Mouse (Mus musculus) Patski (cell line): ENCODE measurements around the gene Adgrb2. TPM values are rescaled to one million over a fixed set of nuclear protein-coding genes. Genes with fewer than 3 reads are reported as not detected.

Experiments
- ATAC-seq: fragments of 100-300 bp; one replicate; pipeline ENCODE4 v1.8.0; 2021
- CTCF ChIA-PET: fragments of 350-600 bp; sonication (Branson Sonifier 250); formaldehyde crosslinking; loops from one replicate; lab custom pipeline; 2022; ENCODE audit warnings: inconsistent platforms; lab: Charles Lee
- POLR2A ChIA-PET: fragments of 350-600 bp; sonication (Branson Sonifier 250); formaldehyde crosslinking; loops from one replicate; lab custom pipeline; 2022; ENCODE audit warnings: antibody characterized with exemption, inconsistent platforms; lab: Charles Lee
- DNase-seq: peaks from one replicate; pipeline ENCODE4 v3.0.0-alpha.2; 2011; ENCODE audit warnings: low read depth, low spot score
- H3K27me3 ChIP-seq: fragments of 371-371 bp; one replicate; pipeline ENCODE4 v1.5.1; 2021
- CTCF ChIP-seq: fragments of 100-300 bp; IDR thresholded peaks from one replicate; pipeline ENCODE4 v1.5.1; 2021
- in situ Hi-C: fragments of 300-500 bp; cut with MboI; formaldehyde crosslinking; loops from 3 replicates; pipeline ENCODE4 v1.11.1; 2018; ENCODE audit warnings: low pct_unique_long_range_greater_than_20kb, mixed read lengths
- polyA plus RNA-seq: library from polyadenylated mRNA; unstranded; gene quantifications from one replicate; pipeline ENCODE4 v1.2.3, GENCODE M21; 2021

The Adgrb2 gene
- polyA plus RNA-seq, 1 experiment from 2014 or later = 3.4 TPM

GRCm38 (mm10) chr4:130005593-130005992, 20.9 kb downstream of the Adgrb2 start:
- in situ Hi-C loops = no loop called here
- DNase-seq (no peak), ATAC-seq (no peak)
- TF ChIP-seq CTCF = no peak
- CTCF ChIA-PET = no interaction called here
- H3K27me3 ChIP-seq = no peaks in the 10 kb centered on the region
- POLR2A ChIA-PET = no interaction called here

DNA sequence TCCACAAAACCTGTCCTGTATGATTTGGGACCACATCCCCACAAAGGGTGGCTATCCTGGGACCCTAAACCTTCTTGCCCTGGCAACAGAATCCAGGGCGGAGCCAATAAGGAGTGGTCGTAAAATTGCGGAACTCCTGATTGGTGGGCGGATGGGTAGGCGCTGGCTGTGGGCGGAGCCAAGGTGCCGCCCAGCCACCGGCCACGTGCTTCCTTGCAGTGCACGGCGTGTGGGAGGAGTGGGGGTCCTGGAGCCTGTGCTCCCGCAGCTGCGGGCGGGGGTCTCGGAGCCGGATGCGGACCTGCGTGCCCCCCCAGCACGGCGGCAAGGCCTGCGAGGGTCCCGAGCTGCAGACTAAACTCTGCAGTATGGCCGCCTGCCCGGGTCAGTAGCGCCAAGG, 21.9 kb downstream of the Adgrb2 start:
- ChIA-PET CTCF (no interaction called here), POLR2A (no interaction called here)
- TF ChIP-seq CTCF = no peak
- ATAC-seq (no peak), DNase-seq (no peak)
- no peaks in the 10 kb centered on the region for H3K27me3 ChIP-seq
- in situ Hi-C loops = no loop called here

- POLR2A ChIA-PET = interaction anchor here (0.6 kb wide), 1 partner anchor 188 kb away, joined by 3 read pairs; no protein-coding TSS in a partner anchor
These were observed 24.4 kb downstream of the Adgrb2 start for GRCm38 (mm10) chr4:130009043-130009442.

DNA sequence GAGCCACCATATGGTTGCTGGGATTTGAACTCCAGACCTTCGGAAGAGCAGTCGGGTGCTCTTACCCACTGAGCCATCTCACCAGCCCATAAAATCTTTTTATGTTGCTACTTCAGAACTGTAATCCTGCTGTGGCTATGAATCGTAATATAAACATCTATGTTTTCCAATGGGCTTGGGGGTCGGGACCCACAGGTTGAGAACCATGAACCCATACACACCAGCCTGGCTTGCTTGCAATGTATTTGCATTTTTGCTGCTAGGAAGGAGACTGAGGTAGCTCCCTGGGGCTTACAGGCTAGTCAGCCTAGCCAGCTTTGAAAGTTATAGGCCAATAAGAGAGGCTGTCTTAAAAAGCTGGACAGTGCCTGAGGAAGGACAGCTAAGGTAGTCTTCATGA, 26.1 kb downstream of the Adgrb2 start:
- CTCF ChIA-PET = no interaction called here
- POLR2A ChIA-PET = interaction anchor here (0.6 kb wide), 1 partner anchor 27 kb away, joined by 7 read pairs; no protein-coding TSS in a partner anchor

More at GRCm38 (mm10) chr4:130009043-130009442, 24.4 kb downstream of the Adgrb2 start:
- no peaks in the 10 kb centered on the region for H3K27me3 ChIP-seq
- no peak for DNase-seq
- CTCF ChIA-PET = no interaction called here
- no peak for TF ChIP-seq CTCF
- in situ Hi-C loops = no loop called here
- no peak for ATAC-seq

DNA sequence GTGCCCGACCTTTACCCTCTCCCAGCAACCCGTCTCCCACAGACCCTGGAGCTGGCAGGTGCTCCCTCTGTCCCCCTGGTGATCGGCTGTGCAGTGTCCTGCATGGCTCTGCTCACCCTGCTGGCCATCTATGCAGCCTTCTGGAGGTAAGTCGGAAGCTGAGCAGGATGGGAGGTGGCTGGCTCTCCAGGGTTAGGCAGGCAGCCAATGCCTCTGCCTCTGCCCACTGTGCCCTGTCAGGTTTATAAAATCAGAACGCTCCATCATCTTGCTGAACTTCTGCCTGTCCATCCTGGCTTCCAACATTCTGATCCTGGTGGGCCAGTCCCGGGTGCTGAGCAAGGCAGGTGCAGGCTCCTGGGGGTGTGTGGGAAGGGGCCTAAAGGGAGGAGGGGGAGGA, 27.6 kb downstream of the Adgrb2 start:
- TF ChIP-seq CTCF = no peak
- in situ Hi-C loops = no loop called here
- ATAC-seq (no peak), DNase-seq (no peak)
- ChIA-PET CTCF (no interaction called here), POLR2A (no interaction called here)
- H3K27me3 ChIP-seq = no peaks in the 10 kb centered on the region

More for the DNA sequence above, 26.1 kb downstream of the Adgrb2 start:
- no peak for ATAC-seq
- no peak for DNase-seq
- no peaks in the 10 kb centered on the region for H3K27me3 ChIP-seq
- in situ Hi-C loops = no loop called here
- TF ChIP-seq CTCF = no peak

- in situ Hi-C loops = no loop called here
- CTCF ChIA-PET = no interaction called here
- ATAC-seq (no peak), DNase-seq (no peak)
- H3K27me3 ChIP-seq = no peaks in the 10 kb centered on the region
- TF ChIP-seq CTCF = no peak
- POLR2A ChIA-PET = no interaction called here
These were observed 28.4 kb downstream of the Adgrb2 start for GRCm38 (mm10) chr4:130013111-130013510.

- POLR2A ChIA-PET = no interaction called here
- ATAC-seq (no peak), DNase-seq (no peak)
- CTCF ChIA-PET = no interaction called here
- in situ Hi-C loops = no loop called here
- TF ChIP-seq CTCF = no peak
- H3K27me3 ChIP-seq = no peaks in the 10 kb centered on the region
These were observed 31.3 kb downstream of the Adgrb2 start for GRCm38 (mm10) chr4:130016010-130016409.

DNA sequence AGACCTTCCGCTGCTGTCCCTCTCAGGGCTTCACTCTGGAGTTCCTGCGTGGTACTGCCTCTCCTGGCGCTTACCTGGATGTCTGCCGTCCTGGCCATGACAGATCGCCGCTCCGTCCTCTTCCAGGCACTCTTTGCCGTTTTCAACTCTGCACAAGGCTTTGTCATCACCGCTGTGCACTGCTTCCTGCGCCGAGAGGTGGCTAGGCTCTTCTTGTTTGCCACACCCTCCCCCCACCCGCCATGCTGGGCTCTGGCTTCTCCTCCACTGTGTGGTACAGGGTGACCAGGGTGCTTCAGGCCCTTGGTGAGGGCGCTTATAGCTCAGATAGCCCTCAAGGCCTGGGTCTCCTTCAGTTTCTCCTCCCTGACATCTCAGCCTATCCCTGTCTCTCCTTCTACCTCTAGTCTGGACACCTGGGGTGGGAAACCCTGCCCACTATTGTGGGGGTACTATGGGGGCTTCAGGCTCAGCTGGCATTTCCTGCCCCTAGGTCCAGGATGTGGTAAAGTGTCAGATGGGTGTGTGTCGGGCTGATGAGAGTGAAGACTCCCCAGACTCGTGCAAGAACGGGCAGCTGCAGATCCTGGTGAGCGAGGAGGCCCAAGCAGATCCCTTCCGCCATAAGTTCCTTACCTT, 32.5 kb downstream of the Adgrb2 start:
- in situ Hi-C loops = no loop called here
- no peak for TF ChIP-seq CTCF
- ChIA-PET POLR2A (no interaction called here), CTCF (no interaction called here)
- ATAC-seq (no peak), DNase-seq (no peak)
- no peaks in the 10 kb centered on the region for H3K27me3 ChIP-seq

- no peak for TF ChIP-seq CTCF
- DNase-seq (no peak), ATAC-seq (no peak)
- in situ Hi-C loops = no loop called here
- ChIA-PET CTCF (no interaction called here), POLR2A (no interaction called here)
- no peaks in the 10 kb centered on the region for H3K27me3 ChIP-seq
These were observed 38.3 kb downstream of the Adgrb2 start for GRCm38 (mm10) chr4:130022952-130023351.

DNA sequence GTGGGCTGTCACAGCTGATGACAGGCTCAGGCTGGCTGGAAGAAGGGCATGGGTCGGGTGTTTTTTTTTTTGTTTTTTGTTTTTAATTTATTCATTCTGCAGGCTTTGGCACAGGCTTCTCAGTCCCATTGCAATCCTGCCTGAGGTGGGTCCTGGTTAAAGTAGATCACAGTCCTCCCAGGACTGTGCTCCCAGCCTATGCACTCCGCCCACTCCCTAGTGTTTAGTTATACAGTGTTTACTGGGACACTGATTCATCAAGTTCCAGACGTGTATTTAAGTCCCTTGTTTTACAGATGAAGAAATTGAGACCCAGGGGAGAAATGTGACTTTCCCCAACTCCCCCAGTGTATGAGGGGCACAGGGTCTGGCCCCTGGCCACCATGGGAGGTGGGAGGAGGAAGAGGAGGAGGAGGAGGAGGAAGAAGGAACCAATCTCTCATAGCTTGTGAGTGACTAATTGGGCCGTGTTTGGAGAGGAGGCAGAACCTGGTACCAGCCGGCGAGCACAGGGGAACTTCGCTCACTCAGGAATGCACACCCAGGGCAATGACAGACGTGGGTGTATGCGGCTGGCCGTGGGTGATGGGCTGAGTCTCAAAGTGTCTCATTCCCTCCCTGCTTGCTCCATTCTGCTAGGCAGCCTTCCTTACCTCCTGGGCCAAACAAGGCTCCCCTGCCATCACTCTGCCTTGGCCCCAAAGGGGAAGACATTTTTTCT, 39.0 kb downstream of the Adgrb2 start:
- ChIA-PET POLR2A (no interaction called here), CTCF (no interaction called here)
- ATAC-seq (no peak), DNase-seq (no peak)
- in situ Hi-C loops = no loop called here
- no peaks in the 10 kb centered on the region for H3K27me3 ChIP-seq
- no peak for TF ChIP-seq CTCF

- H3K27me3 ChIP-seq = no peaks in the 10 kb centered on the region
- ChIA-PET POLR2A (interaction anchor here (0.7 kb wide), 1 partner anchor 43 kb away, joined by 3 read pairs; no protein-coding TSS in a partner anchor), CTCF (interaction anchor here (1.6 kb wide), 1 partner anchor 66 kb away, joined by 5 read pairs; no protein-coding TSS in a partner anchor)
- ATAC-seq = no peak
- no peak for DNase-seq
- TF ChIP-seq CTCF = no peak
- in situ Hi-C loops = no loop called here
These were observed 40.9 kb downstream of the Adgrb2 start for GRCm38 (mm10) chr4:130025544-130025943.
